Mouse (Mus musculus) cortical plate, adult 2 months (tissue): ENCODE measurements around the gene Slc20a1. TPM values are rescaled to one million over a fixed set of nuclear protein-coding genes. Genes with fewer than 3 reads are reported as not detected.

Experiments used
- H3K27ac ChIP-seq: fragments of 200-500 bp; 2 replicates; pipeline ENCODE4 v1.5.1; 2012; ENCODE audit warnings: low read length, control low read depth, inconsistent platforms; ENCODE audit not compliant: insufficient read depth
- H3K4me1 ChIP-seq: fragments of 200-500 bp; 2 replicates; pipeline ENCODE4 v1.6.1; 2011; ENCODE audit warnings: low read length; ENCODE audit not compliant: control insufficient read depth, insufficient read depth
- H3K4me3 ChIP-seq: fragments of 200-500 bp; 2 replicates; pipeline ENCODE4 v1.5.1; 2011; ENCODE audit warnings: mild to moderate bottlenecking, low read length, control low read depth; ENCODE audit not compliant: insufficient read depth
- CTCF ChIP-seq: fragments of 200-500 bp; IDR thresholded peaks from 2 replicates; pipeline ENCODE4 v1.5.1; 2011; ENCODE audit warnings: mild to moderate bottlenecking, control low read depth, low read length; ENCODE audit not compliant: insufficient read depth; ENCODE audit errors: extremely low read depth
- POLR2A ChIP-seq: fragments of 200-500 bp; IDR thresholded peaks from 2 replicates; pipeline ENCODE4 v1.6.1; 2011; ENCODE audit warnings: mild to moderate bottlenecking, low read length, control low read depth; ENCODE audit not compliant: insufficient read depth; ENCODE audit errors: extremely low read depth
- polyA plus RNA-seq: library from polyadenylated mRNA; depleted of rRNA; stranded (reverse); fragments of >200 nt; gene quantifications from 2 replicates; pipeline ENCODE4 v1.2.3, GENCODE M21; 2012

The Slc20a1 gene
- polyA plus RNA-seq, 1 experiment, result 141 TPM

- H3K4me3 ChIP-seq, result no peak overlapping the region
- H3K27ac ChIP-seq, result no peak overlapping the region
- TF ChIP-seq CTCF (no peak), POLR2A (no peak)
- H3K4me1 ChIP-seq, result no peaks in the 10 kb centered on the region
Observed at GRCm38 (mm10) chr2:129175636-129176035, 22.9 kb upstream of the Slc20a1 start.

- no peak overlapping the region for H3K4me3 ChIP-seq
- TF ChIP-seq CTCF (no peak), POLR2A (no peak)
- H3K27ac ChIP-seq, result no peak overlapping the region
- H3K4me1 ChIP-seq, result no peaks in the 10 kb centered on the region
Observed at GRCm38 (mm10) chr2:129176676-129177420, 21.7 kb upstream of the Slc20a1 start.

- Histone ChIP-seq H3K4me3 (no peak overlapping the region), H3K27ac (no peak overlapping the region), H3K4me1 (no peaks in the 10 kb centered on the region)
- TF ChIP-seq POLR2A (no peak), CTCF (no peak)
Observed at GRCm38 (mm10) chr2:129177661-129178060, 20.9 kb upstream of the Slc20a1 start.

- TF ChIP-seq POLR2A, result no peak
- no peak for TF ChIP-seq CTCF
- Histone ChIP-seq H3K4me1 (no peaks in the 10 kb centered on the region), H3K4me3 (no peak overlapping the region), H3K27ac (no peak overlapping the region)
Observed at GRCm38 (mm10) chr2:129178182-129178908, 20.2 kb upstream of the Slc20a1 start.

GRCm38 (mm10) chr2:129179946-129180853 is 18.4 kb upstream of the Slc20a1 start:
- Histone ChIP-seq H3K4me3 (no peak overlapping the region), H3K4me1 (peaks cover 4% of the 10 kb centered on the region; the same call in 1 of the 2 replicates), H3K27ac (no peak overlapping the region)
- no peak for TF ChIP-seq CTCF
- no peak for TF ChIP-seq POLR2A

GRCm38 (mm10) chr2:129181509-129181908 is 17.1 kb upstream of the Slc20a1 start:
- H3K4me1 ChIP-seq, result peaks cover 7% of the 10 kb centered on the region; the same call in 1 of the 2 replicates

GRCm38 (mm10) chr2:129182412-129182811 is 16.2 kb upstream of the Slc20a1 start:
- no peak overlapping the region for H3K27ac ChIP-seq
- no peak overlapping the region for H3K4me3 ChIP-seq
- H3K4me1 ChIP-seq, result peaks cover 10% of the 10 kb centered on the region; the same call in 1 of the 2 replicates
- no peak for TF ChIP-seq CTCF
- no peak for TF ChIP-seq POLR2A

More at GRCm38 (mm10) chr2:129181509-129181908, 17.1 kb upstream of the Slc20a1 start:
- TF ChIP-seq POLR2A (no peak), CTCF (0 out of 2 replicates have a peak, but pooled peaks have one; percentile 0)
- Histone ChIP-seq H3K27ac (no peak overlapping the region), H3K4me3 (no peak overlapping the region)

GRCm38 (mm10) chr2:129183561-129184031 is 15.0 kb upstream of the Slc20a1 start:
- H3K27ac ChIP-seq, result no peak overlapping the region
- H3K4me1 ChIP-seq, result peaks cover 10% of the 10 kb centered on the region; the same call in 1 of the 2 replicates
- no peak overlapping the region for H3K4me3 ChIP-seq
- TF ChIP-seq POLR2A, result no peak
- TF ChIP-seq CTCF, result no peak

- TF ChIP-seq POLR2A (no peak), CTCF (no peak)
- H3K4me1 ChIP-seq, result peaks cover 10% of the 10 kb centered on the region; the same call in 1 of the 2 replicates
- no peak overlapping the region for H3K4me3 ChIP-seq
- no peak overlapping the region for H3K27ac ChIP-seq
Observed at GRCm38 (mm10) chr2:129184853-129185252, 13.7 kb upstream of the Slc20a1 start.
